Mouse (Mus musculus) testis, postnatal 10 days (tissue): Measurements from ENCODE around the gene Ctso.

Source experiments
- DNase-seq: peaks from one replicate; pipeline ENCODE4 v3.0.0; 2021; ENCODE audit warnings: low spot score

The Ctso gene

GRCm38 (mm10) chr3:81932141-81933101 is at the start of gene Ctso:
TSS of gene Ctso (plus strand) at chr3:81932601.
- DNase-seq = peak; percentile 91

GRCm38 (mm10) chr3:81883916-81884315 is 48.5 kb upstream of the Ctso start:
- no peak for DNase-seq

- DNase-seq = no peak
Measured at GRCm38 (mm10) chr3:81885566-81885965, 46.8 kb upstream of the Ctso start.

- no peak for DNase-seq
Measured at GRCm38 (mm10) chr3:81889137-81889536, 43.3 kb upstream of the Ctso start.

- no peak for DNase-seq
Measured at GRCm38 (mm10) chr3:81910286-81911036, 21.9 kb upstream of the Ctso start.

DNA sequence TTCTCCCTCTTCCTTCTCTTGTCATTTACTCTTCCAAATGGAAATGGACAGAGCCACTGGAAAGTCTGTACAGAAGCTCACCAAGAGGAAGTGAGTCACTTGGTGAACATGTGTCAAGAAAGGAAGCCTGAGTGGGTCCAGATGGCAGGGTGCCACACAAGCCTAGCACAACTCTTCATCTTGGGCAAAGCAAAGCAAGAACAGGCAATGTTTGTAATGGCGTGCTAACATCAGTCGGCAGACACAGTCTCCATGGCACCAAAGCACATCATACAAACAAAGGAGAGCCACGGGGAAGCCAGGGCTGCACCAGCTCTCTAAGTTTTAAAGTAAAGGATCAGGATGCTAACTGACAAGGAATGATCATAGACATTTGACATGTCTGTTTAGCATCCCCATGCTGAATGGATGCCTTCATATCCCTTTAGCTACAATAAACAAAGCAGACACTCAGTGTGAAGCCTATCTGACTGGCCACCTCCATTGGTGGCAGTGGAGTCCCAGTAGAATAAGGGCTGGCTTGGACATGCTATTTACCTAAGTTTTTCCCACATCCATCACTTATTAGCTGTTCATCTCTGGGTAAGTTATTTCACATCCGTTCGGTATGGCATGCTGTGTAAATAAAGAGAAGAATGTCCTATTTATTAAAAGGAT is 16.2 kb upstream of the Ctso start:
- no peak for DNase-seq

DNA sequence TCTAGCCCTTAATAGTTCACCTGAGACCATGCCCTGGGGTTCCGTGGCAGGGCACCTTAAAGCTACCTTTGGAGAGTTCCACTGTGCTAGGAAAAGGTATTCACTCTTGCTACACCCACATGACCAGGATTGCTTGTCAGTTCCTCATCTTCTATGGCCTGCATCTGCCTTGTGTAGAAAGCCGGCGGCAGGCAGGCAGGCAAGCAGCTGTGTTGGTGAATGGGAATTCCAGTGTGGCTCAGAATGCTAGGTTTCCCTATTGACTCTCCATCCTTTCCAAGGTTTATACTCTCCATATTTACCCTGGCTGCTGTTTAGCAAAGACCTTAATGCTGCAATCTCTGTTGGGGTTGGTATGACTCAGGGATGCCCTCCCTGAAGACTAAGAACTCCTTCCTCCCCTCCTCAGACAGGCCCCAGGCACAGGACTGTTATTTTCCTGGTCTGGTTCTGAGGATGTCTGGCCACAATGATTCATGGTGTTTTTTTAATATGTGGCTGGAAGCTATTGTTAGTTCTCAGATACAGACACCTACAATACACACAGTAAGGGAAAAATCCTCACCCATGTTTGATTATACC is 15.0 kb upstream of the Ctso start:
- no peak for DNase-seq

DNA sequence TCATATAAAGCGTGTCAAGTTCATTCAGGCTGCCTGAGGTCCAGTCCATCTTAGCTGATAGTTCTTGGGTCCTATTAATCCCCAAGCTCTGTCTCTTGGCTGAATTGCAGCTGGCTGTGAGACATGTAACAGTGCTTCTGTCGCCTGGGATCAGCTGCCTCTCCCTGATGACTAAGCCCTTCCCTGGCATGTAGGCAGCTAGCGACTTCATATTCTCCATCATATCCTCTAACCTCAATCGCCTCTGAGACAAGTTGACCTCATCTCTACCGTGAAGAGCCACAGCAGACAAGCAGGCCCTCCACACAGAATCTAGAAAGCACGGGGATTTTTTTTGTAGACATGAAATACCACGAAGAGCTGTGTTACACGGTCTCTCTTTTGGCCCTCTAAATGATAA is 14.2 kb upstream of the Ctso start:
- no peak for DNase-seq

GRCm38 (mm10) chr3:81919681-81920080 is 12.7 kb upstream of the Ctso start:
- no peak for DNase-seq

GRCm38 (mm10) chr3:81922910-81923309 is 9.5 kb upstream of the Ctso start:
- DNase-seq = no peak

DNA sequence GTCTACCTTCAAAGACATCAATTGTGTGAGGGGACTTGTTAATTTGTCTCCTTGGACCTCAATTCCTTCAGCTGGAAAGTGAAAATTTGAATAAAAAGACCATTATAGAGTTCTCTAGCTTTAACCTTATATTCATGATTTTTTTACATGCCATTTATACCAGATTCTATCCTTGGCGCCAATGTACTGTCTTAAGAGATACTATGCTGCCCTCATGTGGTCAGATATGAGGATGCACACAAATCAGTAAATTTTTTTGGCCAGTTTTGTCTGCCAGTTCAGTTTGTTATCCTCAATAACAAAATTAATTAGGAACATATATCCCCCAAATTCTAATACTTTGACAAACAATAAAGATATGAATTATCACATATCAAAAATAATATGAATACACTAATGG is 7.5 kb upstream of the Ctso start:
- no peak for DNase-seq

DNA sequence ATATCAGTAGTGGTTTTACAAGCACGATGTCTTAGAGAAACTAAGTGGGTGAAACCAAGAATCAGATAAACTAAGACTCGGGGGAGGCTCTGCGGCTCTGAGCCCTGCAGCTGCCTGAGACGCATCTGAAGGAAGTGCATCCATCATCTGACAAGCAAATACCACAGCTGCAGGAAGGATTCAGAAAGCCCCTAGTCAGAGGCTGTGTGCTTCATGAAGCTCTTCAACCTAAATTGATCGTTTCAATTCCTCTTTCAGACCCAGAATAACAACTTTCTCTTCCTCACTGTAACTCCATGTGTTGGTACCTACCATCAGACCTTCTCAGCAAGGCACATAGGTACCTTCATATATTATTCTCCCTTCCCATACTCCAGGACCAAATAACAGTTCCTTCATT is 6.5 kb upstream of the Ctso start:
- no peak for DNase-seq

DNA sequence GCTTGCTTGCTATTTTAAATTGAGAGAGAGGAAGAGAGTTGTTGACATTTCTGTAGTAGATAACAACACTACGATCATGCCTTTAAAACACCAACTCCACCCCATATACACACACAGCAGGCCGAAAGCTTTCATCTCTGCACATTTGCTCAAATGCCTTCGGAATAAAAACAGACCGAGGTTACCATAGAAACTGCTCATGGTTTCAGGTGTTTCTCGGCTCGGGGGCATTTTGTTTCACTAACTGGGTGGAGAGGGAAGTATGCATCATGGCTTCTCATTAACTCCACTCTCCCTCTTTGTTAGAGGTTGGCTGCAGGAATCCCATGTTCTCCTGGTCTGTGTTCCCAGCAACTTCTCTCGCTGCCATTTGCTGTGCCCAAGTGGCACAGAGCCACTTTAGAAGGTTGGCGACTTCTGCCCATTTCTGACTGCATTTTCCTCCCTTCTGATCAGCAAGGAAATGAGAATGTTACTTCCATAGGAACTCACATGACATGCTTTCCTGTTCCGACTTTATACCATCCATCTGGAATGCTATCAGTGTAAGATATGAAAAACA is 5.6 kb upstream of the Ctso start:
- no peak for DNase-seq

DNA sequence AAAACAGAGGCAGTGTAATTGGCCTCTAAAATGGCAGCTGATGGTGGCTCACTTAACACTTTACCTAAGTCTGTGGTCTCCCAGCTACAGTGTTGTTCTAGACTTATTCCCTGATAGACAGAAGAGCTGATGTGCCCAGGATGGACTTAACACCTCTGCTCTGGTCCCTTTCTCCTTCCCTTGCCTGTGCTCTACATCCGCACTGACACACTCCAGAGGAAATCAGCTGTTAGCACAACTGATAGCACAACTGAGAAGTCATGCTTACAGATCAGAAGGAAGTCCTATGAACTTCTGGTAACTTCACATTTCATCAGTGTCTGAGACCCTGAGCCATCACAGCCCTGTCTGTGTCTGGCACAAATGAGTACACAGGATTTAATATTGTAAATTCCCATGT is 3.3 kb upstream of the Ctso start:
- no peak for DNase-seq

DNA sequence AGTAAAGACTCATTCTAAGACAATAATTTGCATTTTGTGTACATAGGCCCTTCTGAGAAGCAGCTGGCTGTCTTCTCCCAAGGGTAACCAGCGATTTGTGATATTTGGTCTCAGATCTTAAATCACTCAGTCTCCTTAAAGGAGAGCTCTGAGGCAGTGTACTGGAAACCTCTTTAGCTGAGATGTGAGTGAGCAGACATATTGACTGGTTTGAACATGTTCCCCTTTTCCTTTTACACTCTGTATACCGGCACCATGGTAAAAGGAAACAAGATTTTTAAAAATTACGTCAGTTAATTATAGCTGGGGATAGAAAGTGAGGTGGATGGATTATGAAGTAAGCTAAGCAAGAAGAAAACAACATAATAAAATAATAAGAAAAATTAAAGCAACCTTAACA is 706 bp upstream of the Ctso start:
- DNase-seq = no peak

DNA sequence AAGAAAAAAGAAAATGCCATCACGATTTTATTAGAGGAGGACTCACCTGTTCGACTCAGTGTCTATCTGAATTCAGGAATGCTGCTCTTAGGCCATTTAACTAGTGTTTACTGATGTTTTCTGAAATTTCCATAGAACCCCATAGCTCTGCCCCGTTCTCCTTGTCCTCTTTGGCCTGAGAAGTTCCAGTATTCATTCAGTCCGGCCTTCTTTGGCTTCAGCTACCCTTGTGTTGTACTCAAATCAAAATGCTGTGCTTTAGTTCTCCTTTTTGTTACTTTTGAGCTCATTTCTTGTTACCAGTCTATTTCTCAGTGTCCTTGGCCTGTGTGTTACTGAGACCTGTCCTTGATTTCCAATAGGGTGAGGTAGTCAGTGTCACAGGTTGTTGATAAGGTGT is 947 bp downstream of the Ctso start:
- DNase-seq = no peak

- no peak for DNase-seq
Measured at GRCm38 (mm10) chr3:81938924-81939323, 6.5 kb downstream of the Ctso start.

DNA sequence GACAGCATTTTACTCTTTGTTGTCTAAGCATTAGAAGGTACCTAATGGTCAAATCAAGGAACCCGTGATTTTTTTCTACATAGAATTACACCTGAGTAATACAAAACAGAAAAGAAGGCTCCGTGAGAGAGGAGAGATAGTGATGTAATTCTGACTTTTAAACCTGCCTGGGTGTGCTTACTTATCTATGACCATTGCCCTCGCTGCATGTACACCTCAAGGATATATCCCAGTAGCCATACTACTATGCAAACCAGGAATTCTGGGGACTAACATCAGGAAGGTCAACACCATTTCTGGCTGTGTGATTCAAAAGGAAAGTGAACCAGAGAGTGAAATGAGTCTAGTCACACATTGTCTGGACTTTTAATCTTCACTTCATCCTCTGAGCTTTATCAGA is 9.9 kb downstream of the Ctso start:
- DNase-seq = no peak

- DNase-seq = no peak
Measured at GRCm38 (mm10) chr3:81943097-81943496, 10.7 kb downstream of the Ctso start.

- DNase-seq = no peak
Measured at GRCm38 (mm10) chr3:81944851-81945393, 12.5 kb downstream of the Ctso start.

GRCm38 (mm10) chr3:81949048-81949447 is 16.6 kb downstream of the Ctso start:
- no peak for DNase-seq

DNA sequence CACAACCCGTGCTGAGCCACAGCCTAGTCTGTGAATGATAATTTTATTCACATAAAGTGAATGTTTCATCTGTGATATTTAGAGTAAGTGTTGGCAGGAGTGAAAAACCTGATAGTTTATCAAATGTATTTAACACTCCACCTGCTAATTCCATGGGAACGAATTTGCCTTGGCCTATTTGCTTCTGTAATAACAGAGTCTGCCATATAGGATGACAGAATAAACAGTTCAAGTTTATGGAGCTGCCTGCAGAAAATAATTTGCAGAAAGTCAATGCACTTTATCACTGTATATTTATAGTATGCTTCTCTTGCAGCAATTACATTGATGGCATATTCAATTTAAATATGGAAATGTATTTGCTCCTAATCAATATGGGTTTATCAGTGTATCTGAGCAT is 19.4 kb downstream of the Ctso start:
- DNase-seq = no peak
